Mouse (Mus musculus) kidney, adult 10 weeks (tissue): ENCODE results near the gene Wfdc10. TPM values are rescaled to one million over a fixed set of nuclear protein-coding genes. Genes with fewer than 3 reads are reported as not detected.

Experiments used
- polyA plus RNA-seq: library from polyadenylated mRNA; stranded (reverse); fragments of 350-450 nt; fragmentation: Illumina TruSeq; extraction: RNeasy Lipid Tissue Mini Kit (QIAGEN cat#74804); gene quantifications from one replicate; pipeline ENCODE4 v1.2.3, GENCODE M21; 2014; ENCODE audit warnings: low read depth, low replicate concordance

The Wfdc10 gene
- polyA plus RNA-seq, result not detected

DNA sequence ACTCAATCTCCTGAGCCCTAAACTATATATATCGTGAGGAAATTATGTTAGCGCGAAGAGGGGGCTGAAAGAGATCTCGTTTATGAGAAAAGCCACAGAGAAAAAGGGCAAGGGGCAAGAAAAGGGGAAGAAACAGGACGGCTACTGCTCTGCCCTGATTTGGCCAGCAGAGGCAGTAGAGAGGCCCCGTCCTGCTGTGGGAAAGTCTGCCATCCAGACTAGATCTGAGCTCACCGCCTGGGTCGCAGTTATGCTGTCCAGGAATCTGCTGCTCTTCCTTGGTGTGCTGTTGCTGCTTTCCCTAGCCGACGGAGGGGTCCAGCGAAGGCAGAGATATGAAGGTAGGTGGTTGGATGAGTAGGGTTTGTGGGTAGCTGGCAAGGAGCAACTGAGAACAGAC lies at the start of gene Wfdc10:
TSS of gene Wfdc10 (plus strand) at position 189 of the 400 bp plus-strand sequence.

DNA sequence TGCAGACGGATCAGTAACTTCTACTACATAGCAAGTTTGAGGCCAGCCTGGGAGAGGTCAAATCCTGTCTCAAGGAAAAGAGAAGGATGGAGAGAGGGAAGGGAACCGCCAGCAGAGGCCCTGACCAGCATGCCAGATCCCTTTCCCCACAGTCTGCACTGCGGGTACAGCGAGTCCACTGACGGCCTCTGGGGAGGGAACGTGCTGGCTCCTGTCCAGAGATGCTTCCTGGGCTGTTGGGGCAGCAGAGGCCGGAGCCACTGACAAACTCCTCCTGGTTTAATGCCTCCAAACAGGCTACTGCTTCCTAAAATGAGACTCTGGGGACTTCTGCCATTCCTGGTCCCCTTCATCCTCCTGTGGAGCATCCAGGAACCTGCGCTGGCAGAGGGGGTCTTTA lies 42.4 kb upstream of the Wfdc10 start, which contains the start of the genes Wfdc6b and Wfdc8:
TSS of gene Wfdc6b (plus strand) at position 52 of the 400 bp plus-strand sequence.
TSS of gene Wfdc8 (minus strand) at position 156 of the 400 bp plus-strand sequence.

DNA sequence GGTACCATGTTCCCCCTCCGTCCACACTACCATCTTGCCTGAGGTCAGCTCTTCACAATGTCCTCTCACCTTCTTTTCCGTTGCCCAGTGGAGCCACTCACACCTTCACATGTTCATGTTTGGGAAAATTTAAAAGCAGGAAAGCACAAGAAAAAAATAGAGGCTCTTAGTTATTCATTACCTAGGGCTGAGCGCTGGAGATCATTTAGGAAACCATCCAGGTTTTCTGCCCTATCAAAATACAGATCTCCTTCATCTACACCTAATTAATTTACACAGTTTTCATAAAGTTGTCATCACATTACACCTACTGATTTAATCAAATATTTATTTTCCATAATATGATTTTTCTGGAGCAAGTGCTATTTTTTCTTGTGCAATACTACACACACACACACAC lies 17.1 kb upstream of the Wfdc10 start, which contains the start of gene Wfdc16:
TSS of gene Wfdc16 (minus strand) at position 101 of the 400 bp plus-strand sequence.

DNA sequence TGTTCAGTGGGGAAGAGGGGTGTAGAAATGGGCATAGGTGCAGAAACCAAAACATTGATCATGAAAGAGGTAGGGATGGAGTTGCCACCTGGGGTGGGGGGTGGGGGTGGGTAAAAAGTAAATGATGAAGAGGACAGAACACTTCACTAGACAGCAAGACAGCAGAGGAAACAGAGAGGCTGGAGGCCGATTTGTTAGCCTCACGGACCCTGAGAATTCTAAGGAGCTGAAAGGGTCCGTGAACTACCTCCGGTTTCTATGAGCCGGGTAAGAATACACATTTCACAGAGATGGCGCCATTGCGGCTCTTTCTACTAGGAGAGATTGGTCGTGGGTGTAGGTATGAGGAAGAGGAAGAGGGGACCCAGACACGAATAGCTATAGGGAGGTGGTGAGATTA lies 637 bp downstream of the Wfdc10 start, which contains the start of gene Wfdc9:
TSS of gene Wfdc9 (minus strand) at position 101 of the 400 bp plus-strand sequence.

DNA sequence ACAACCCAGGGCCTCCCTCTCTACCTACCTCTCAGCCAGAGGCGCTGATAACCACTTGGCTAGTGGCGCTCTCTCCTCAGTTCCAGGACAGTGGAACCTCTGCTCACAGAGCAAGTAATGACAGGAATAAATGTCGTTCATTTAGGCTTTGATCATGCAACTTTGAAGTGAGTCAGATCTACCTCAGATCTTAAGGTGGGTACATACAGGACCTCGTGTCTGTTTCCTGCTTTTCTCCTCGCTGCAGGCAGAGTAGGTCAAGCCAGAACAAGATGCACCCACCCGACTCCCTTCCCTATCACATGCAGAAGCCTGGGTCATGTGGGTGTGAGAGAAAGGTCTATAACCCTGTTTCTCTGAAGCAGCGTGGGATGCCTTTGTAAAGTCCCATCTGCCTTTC lies 18.1 kb downstream of the Wfdc10 start, which contains the start of gene Wfdc11:
TSS of gene Wfdc11 (minus strand) at position 101 of the 400 bp plus-strand sequence.

GRCm38 (mm10) chr2:164684807-164685206 lies 29.0 kb downstream of the Wfdc10 start, which contains the start of gene Wfdc13:
TSS of gene Wfdc13 (plus strand) at chr2:164685107.

GRCm38 (mm10) chr2:164698201-164698600 lies 42.4 kb downstream of the Wfdc10 start, which contains the start of gene Spint4:
TSS of gene Spint4 (plus strand) at chr2:164698501.

Other genes starting within 250 kb of the Wfdc10 start
- gene Sdc4, start 212.2 kb upstream of the Wfdc10 start, polyA plus RNA-seq, result 266 TPM
- 10.3 TPM for gene Sys1, start 199.1 kb upstream of the Wfdc10 start, polyA plus RNA-seq
- not detected for gene Gm20458, start 195.1 kb upstream of the Wfdc10 start, polyA plus RNA-seq
- gene Trp53tg5, start 182.3 kb upstream of the Wfdc10 start, polyA plus RNA-seq, result not detected
- 3.8 TPM for gene Dbndd2, start 169.9 kb upstream of the Wfdc10 start, polyA plus RNA-seq
- 5.5 TPM for gene Pigt, start 158.5 kb upstream of the Wfdc10 start, polyA plus RNA-seq
- 19.6 TPM for gene Wfdc2, start 93.6 kb upstream of the Wfdc10 start, polyA plus RNA-seq
- not detected for gene Spint3, start 82.6 kb upstream of the Wfdc10 start, polyA plus RNA-seq
- gene Wfdc6a, start 70.6 kb upstream of the Wfdc10 start, polyA plus RNA-seq, result not detected
- gene Eppin, start 62.5 kb upstream of the Wfdc10 start, polyA plus RNA-seq, result not detected
- not detected for gene Wfdc6b, start 42.5 kb upstream of the Wfdc10 start, polyA plus RNA-seq
- not detected for gene Wfdc8, start 42.4 kb upstream of the Wfdc10 start, polyA plus RNA-seq
- 37.6 TPM for gene Wfdc16, start 17.2 kb upstream of the Wfdc10 start, polyA plus RNA-seq
- not detected for gene Wfdc9, start 537 bp downstream of the Wfdc10 start, polyA plus RNA-seq
- gene Wfdc11, start 18.0 kb downstream of the Wfdc10 start, polyA plus RNA-seq, result not detected
- not detected for gene Wfdc13, start 29.1 kb downstream of the Wfdc10 start, polyA plus RNA-seq
- gene Spint4, start 42.5 kb downstream of the Wfdc10 start, polyA plus RNA-seq, result not detected
- gene Spint5, start 59.3 kb downstream of the Wfdc10 start, polyA plus RNA-seq, result not detected
- gene Wfdc3, start 89.9 kb downstream of the Wfdc10 start, polyA plus RNA-seq, result 1.2 TPM
- 2.1 TPM for gene Dnttip1, start 89.9 kb downstream of the Wfdc10 start, polyA plus RNA-seq
- 1.3 TPM for gene Ube2c, start 113.9 kb downstream of the Wfdc10 start, polyA plus RNA-seq
- gene Tnnc2, start 123.9 kb downstream of the Wfdc10 start, polyA plus RNA-seq, result not detected
- gene Snx21, start 129.8 kb downstream of the Wfdc10 start, polyA plus RNA-seq, result 1.1 TPM
- 1.7 TPM for gene Acot8, start 148.8 kb downstream of the Wfdc10 start, polyA plus RNA-seq
- 1.5 TPM for gene Zswim3, start 149.1 kb downstream of the Wfdc10 start, polyA plus RNA-seq
- 3.4 TPM for gene Zswim1, start 166.6 kb downstream of the Wfdc10 start, polyA plus RNA-seq
- gene Spata25, start 172.5 kb downstream of the Wfdc10 start, polyA plus RNA-seq, result not detected
- 52.2 TPM for gene Ctsa, start 176.8 kb downstream of the Wfdc10 start, polyA plus RNA-seq
- gene Neurl2, start 177.4 kb downstream of the Wfdc10 start, polyA plus RNA-seq, result not detected
- gene Pltp, start 201.7 kb downstream of the Wfdc10 start, polyA plus RNA-seq, result 0.44 TPM
- 4.1 TPM for gene Pcif1, start 223.3 kb downstream of the Wfdc10 start, polyA plus RNA-seq